Comparison of ENCODE assay signal across 18 mouse cellular contexts in genomic region chr1:42471846-42472494, GRCm38 (mm10).
A peak's percentile ranks its signal among the peaks of the same experiment; 100 is the strongest.
DNase-seq lines count a peak whose midpoint lies in the region; ATAC-seq and TF ChIP-seq lines count a peak whose summit lies in the region.
"Had no signal": no experiment of that assay in that cellular context is flagged by ENCODE, and none has a peak within 500 bp of the region (broad histone marks: within the 10 kb centered on the region; RNA-seq: fewer than 3 reads in every experiment).

No protein-coding gene starts in this region.

- peaks cover 25% of the 10 kb centered on the region for H3K4me1 ChIP-seq in hindbrain, embryonic 13.5 days (replicated peaks)
- peaks cover 4% of the 10 kb centered on the region; the same call in 1 of the 2 replicates for H3K4me1 ChIP-seq in midbrain, embryonic 14.5 days (ENCODE audit: control insufficient read depth, insufficient read depth, low read length)

- ATAC-seq in hindbrain, embryonic 13.5 days (ENCODE audit: low FRiP score) = peak; percentile 72
- ATAC-seq in midbrain, embryonic 14.5 days (ENCODE audit: low FRiP score, low TSS enrichment) = no peak
- ATAC-seq: CD4-positive, CD25-positive, alpha-beta regulatory T cell, adult 4 months; inflammation-experienced regulatory T-cells, adult 6 months had no signal

- H3K27me3 ChIP-seq in C2C12 (ENCODE audit: control insufficient read depth, insufficient read depth, insufficient read length) = no peaks in the 10 kb centered on the region
- H3K27me3 ChIP-seq in hindbrain, embryonic 13.5 days = no peaks in the 10 kb centered on the region
- H3K27me3 ChIP-seq in midbrain, embryonic 14.5 days (ENCODE audit: control insufficient read depth, insufficient read depth, low read length) = no peaks in the 10 kb centered on the region

- TF ChIP-seq CTCF in C2C12 (IDR thresholded peaks at IDR 0.05; ENCODE audit: control insufficient read depth, insufficient read depth, insufficient read length) = no peak
- no peak for TF ChIP-seq CTCF in brain, embryonic 14.5 days (IDR thresholded peaks at IDR 0.05; ENCODE audit: borderline replicate concordance, extremely low read depth, insufficient read depth, insufficient read length)

- H3K36me3 ChIP-seq in C2C12 (ENCODE audit: control insufficient read depth, insufficient read depth) = no peaks in the 10 kb centered on the region
- H3K36me3 ChIP-seq in hindbrain, embryonic 13.5 days = no peaks in the 10 kb centered on the region
- H3K36me3 ChIP-seq in midbrain, embryonic 14.5 days (ENCODE audit: control insufficient read depth, insufficient read depth, low read length) = no peaks in the 10 kb centered on the region
- H3K36me3 ChIP-seq: G1E had no signal

- H3K79me3 ChIP-seq in C2C12 (ENCODE audit: low read depth) = no peaks in the 10 kb centered on the region

- H3K9me3 ChIP-seq in hindbrain, embryonic 13.5 days = no peaks in the 10 kb centered on the region
- H3K9me3 ChIP-seq in midbrain, embryonic 14.5 days (ENCODE audit: control insufficient read depth, low read length) = no peaks in the 10 kb centered on the region

- peak overlapping the region; percentile 40 for H3K4me2 ChIP-seq in hindbrain, embryonic 13.5 days
- peak overlapping the region; percentile 28 for H3K4me2 ChIP-seq in midbrain, embryonic 14.5 days (ENCODE audit: low read length)

- 56% methylated on average over 10 of the region's 10 CpGs for WGBS in hindbrain, embryonic 13.5 days
- WGBS in midbrain, embryonic 14.5 days = 69% methylated on average over 10 of the region's 10 CpGs

- TF ChIP-seq POLR2A in brain, embryonic 14.5 days (IDR thresholded peaks at IDR 0.05; ENCODE audit: borderline replicate concordance, extremely low read depth, insufficient read depth, insufficient read length, poor library complexity, severe bottlenecking) = no peak

- DNase-seq in brain, embryonic 14.5 days (ENCODE audit: low read depth) = peak; percentile 77
- peak; percentile 42 for DNase-seq in midbrain, embryonic 14.5 days
- DNase-seq in heart, postnatal 25 days (ENCODE audit: low spot score) = no peak
- no peak for DNase-seq in embryo, embryonic 10 days (ENCODE audit: low spot score)
- no peak for DNase-seq in thymus, postnatal 0 days (ENCODE audit: low spot score)
- no peak for DNase-seq in thymus, postnatal 4 days
- DNase-seq: cerebellum, adult 11 months; cerebellum, postnatal 25 days; gastrocnemius, postnatal 14 days; heart, adult 2 months; right cerebral cortex, postnatal 25 days; thymus, postnatal 25 days had no signal

- intact Hi-C loops in heart, postnatal 25 days (cut with DNase I) = no loop called here

- H3K4me3 ChIP-seq in C2C12 (ENCODE audit: insufficient read depth, poor library complexity, severe bottlenecking) = no peak overlapping the region
- H3K4me3 ChIP-seq in hindbrain, embryonic 13.5 days = no peak overlapping the region
- no peak overlapping the region for H3K4me3 ChIP-seq in midbrain, embryonic 14.5 days (replicated peaks; ENCODE audit: low read depth, low read length)
- H3K4me3 ChIP-seq: heart, adult 2 months had no signal

- no peaks in the 10 kb centered on the region for H3K79me2 ChIP-seq in C2C12 (ENCODE audit: control insufficient read depth, insufficient read depth)

- H3K9ac ChIP-seq in hindbrain, embryonic 13.5 days = no peak overlapping the region
- 0 out of 2 replicates have a peak overlapping the region, but pooled peaks have one; percentile 14 for H3K9ac ChIP-seq in midbrain, embryonic 14.5 days (replicated peaks; ENCODE audit: low read length)
- H3K9ac ChIP-seq: liver, embryonic 14.5 days had no signal

- no peak overlapping the region for H3ac ChIP-seq in C2C12 (ENCODE audit: control insufficient read depth, insufficient read length, low read depth)

- H3K27ac ChIP-seq in hindbrain, embryonic 13.5 days = peak overlapping the region; percentile 82
- H3K27ac ChIP-seq in midbrain, embryonic 14.5 days (replicated peaks; ENCODE audit: low read depth, low read length) = peak overlapping the region; percentile 56
- H3K27ac ChIP-seq: heart, adult 2 months; liver, embryonic 14.5 days had no signal

TF ChIP-seq in C2C12, 6 proteins besides CTCF, POLR2A, EP300 and RAD21:
- TF ChIP-seq MYOD1 (IDR thresholded peaks at IDR 0.05; ENCODE audit: control insufficient read depth, insufficient read length, low read depth) (no peak), USF1 (IDR thresholded peaks at IDR 0.05; ENCODE audit: low read depth) (peak; percentile 2)

Comparison
In these comparisons a context has a peak if more than half of its experiments do, and no peak if none do; other contexts are left out.
1. DNase-seq: peak in brain, embryonic 14.5 days (single experiment) and midbrain, embryonic 14.5 days (single experiment); none in heart, postnatal 25 days (single experiment), embryo, embryonic 10 days (single experiment), thymus, postnatal 0 days (single experiment) and thymus, postnatal 4 days (single experiment).